Mouse (Mus musculus): Measurements from ENCODE around the gene Dysf. TPM values are rescaled to one million over a fixed set of nuclear protein-coding genes. Genes with fewer than 3 reads are reported as not detected.

Dysf gene
- total and polyA plus RNA-seq, 2 experiments from 2014 or later = 1.4 to 1.7 TPM

DNA sequence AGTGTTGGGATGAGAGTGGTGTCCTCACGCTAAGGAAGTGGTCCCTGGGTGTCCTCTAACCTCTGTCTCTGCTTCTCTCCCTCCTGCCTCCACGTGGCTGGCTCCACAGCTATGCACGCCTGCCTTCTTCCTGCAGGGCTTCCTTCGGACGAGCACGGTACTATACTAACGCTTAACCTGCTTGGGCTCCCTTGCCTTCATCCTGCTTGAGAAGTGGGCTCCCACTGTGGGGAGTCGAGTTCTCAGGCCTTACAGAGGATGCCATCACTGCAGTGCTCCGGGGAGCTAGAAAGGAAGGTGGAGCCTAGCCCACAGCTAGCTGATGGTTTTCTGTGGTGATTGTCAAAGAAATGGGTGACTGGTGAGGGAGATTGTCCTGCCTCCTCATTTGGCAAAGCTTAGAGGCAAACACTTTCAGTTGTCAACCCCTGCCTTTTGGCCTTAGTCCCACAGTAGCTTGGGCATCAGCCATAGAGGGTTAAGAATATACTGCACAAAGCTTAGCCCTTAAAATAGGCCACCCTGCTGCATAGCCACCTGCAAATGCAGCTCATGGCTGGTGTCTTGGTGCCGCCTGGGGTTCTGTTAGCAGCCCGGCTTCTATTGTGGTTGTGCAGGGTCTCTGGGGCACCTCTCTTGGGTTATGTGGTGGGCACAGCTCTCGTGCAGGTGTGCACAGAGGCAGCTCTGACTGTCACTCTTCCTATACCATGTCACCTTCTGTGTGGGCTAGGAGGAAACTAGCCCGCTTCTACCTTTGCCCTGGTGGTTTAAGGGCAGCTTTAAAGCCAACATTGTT, 139.0 kb downstream of the Dysf start:
- no peak overlapping the region for H3K27ac ChIP-seq (ENCODE audit: low read depth, low read length)
- H3K36me3 ChIP-seq (ENCODE audit: insufficient read depth, low read length) = no peaks in the 10 kb centered on the region
- H3K4me2 ChIP-seq (ENCODE audit: low read depth, low read length, poor library complexity, severe bottlenecking) = no peak overlapping the region
- H3K27me3 ChIP-seq (ENCODE audit: insufficient read depth, low read length) = no peaks in the 10 kb centered on the region
- no peak overlapping the region for H3K4me3 ChIP-seq (ENCODE audit: low read depth, low read length)
- H3K4me1 ChIP-seq (ENCODE audit: insufficient read depth, low read length) = no peaks in the 10 kb centered on the region
- 84% methylated on average over 13 of the region's 13 CpGs for WGBS
- H3K9me3 ChIP-seq (ENCODE audit: low read length) = no peaks in the 10 kb centered on the region
- no peak overlapping the region for H3K9ac ChIP-seq (replicated peaks; ENCODE audit: low read length, poor library complexity, severe bottlenecking)
- no peak for ATAC-seq (ENCODE audit: low FRiP score)
- no peak for DNase-seq (ENCODE audit: low spot score)
- TF ChIP-seq CTCF (IDR thresholded peaks at IDR 0.05) = no peak

DNA sequence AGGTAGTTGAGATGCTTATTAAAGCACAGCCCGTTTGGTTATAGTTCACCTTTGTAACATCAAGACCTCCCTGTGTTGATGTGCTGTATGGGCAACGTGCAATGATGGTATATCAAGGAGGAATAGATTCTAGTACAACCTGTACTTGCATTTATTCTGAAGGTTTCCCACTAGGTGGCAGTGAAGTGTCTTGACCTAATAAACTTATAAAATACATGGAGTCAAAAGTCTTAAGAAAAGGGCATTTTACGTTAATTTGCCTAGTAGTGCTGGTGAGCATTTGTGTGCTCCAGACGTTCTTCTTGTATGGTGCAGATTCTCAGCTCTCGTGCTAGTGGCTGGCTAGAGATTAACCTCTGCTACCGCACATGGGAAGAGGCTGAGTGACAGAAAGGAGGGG, 140.1 kb downstream of the Dysf start:
- H3K27ac ChIP-seq (ENCODE audit: low read depth, low read length) = no peak overlapping the region
- H3K9me3 ChIP-seq (ENCODE audit: low read length) = no peaks in the 10 kb centered on the region
- H3K9ac ChIP-seq (replicated peaks; ENCODE audit: low read length, poor library complexity, severe bottlenecking) = no peak overlapping the region
- ATAC-seq (ENCODE audit: low FRiP score) (no peak), DNase-seq (ENCODE audit: low spot score) (peak; percentile 66)
- no peaks in the 10 kb centered on the region for H3K36me3 ChIP-seq (ENCODE audit: insufficient read depth, low read length)
- H3K4me2 ChIP-seq (ENCODE audit: low read depth, low read length, poor library complexity, severe bottlenecking) = no peak overlapping the region
- no peak overlapping the region for H3K4me3 ChIP-seq (ENCODE audit: low read depth, low read length)
- 66% methylated on average over 6 of the region's 6 CpGs for WGBS
- H3K4me1 ChIP-seq (ENCODE audit: insufficient read depth, low read length) = no peaks in the 10 kb centered on the region
- H3K27me3 ChIP-seq (ENCODE audit: insufficient read depth, low read length) = no peaks in the 10 kb centered on the region
- peak; percentile 75 for TF ChIP-seq CTCF (IDR thresholded peaks at IDR 0.05)

DNA sequence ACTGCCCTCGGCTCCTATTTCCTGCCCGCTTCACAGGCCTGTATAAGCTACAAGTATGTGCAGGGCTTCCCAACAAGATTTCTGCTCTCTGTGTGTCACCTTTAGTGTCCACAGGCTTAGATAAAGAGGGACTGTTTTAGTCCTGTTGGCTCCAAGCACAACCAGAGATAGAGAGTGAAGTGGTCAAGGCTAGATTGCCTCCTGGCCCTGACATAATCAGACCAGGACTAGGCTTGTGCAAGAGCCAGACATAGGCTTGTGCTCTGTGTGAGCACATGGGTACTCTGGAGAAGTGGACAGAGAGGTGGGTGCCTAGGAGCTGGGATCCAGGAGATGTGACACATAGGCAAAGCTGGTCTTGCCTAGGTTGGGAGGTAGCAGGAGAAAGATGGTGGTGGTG, 146.1 kb downstream of the Dysf start:
- ATAC-seq (ENCODE audit: low FRiP score) (no peak), DNase-seq (ENCODE audit: low spot score) (no peak)
- no peaks in the 10 kb centered on the region for H3K4me1 ChIP-seq (ENCODE audit: insufficient read depth, low read length)
- no peak overlapping the region for H3K4me3 ChIP-seq (ENCODE audit: low read depth, low read length)
- no peaks in the 10 kb centered on the region for H3K9me3 ChIP-seq (ENCODE audit: low read length)
- H3K9ac ChIP-seq (replicated peaks; ENCODE audit: low read length, poor library complexity, severe bottlenecking) = no peak overlapping the region
- no peaks in the 10 kb centered on the region for H3K27me3 ChIP-seq (ENCODE audit: insufficient read depth, low read length)
- WGBS = 100% methylated on average over 2 of the region's 2 CpGs
- no peak overlapping the region for H3K27ac ChIP-seq (ENCODE audit: low read depth, low read length)
- H3K4me2 ChIP-seq (ENCODE audit: low read depth, low read length, poor library complexity, severe bottlenecking) = no peak overlapping the region
- no peak for TF ChIP-seq CTCF (IDR thresholded peaks at IDR 0.05)
- no peaks in the 10 kb centered on the region for H3K36me3 ChIP-seq (ENCODE audit: insufficient read depth, low read length)

GRCm38 (mm10) chr6:84155765-84156164, 147.4 kb downstream of the Dysf start:
- Histone ChIP-seq H3K27me3 (ENCODE audit: insufficient read depth, low read length) (no peaks in the 10 kb centered on the region), H3K4me1 (ENCODE audit: insufficient read depth, low read length) (no peaks in the 10 kb centered on the region), H3K36me3 (ENCODE audit: insufficient read depth, low read length) (no peaks in the 10 kb centered on the region), H3K4me3 (ENCODE audit: low read depth, low read length) (no peak overlapping the region), H3K9ac (replicated peaks; ENCODE audit: low read length, poor library complexity, severe bottlenecking) (no peak overlapping the region), H3K4me2 (ENCODE audit: low read depth, low read length, poor library complexity, severe bottlenecking) (no peak overlapping the region), H3K27ac (ENCODE audit: low read depth, low read length) (no peak overlapping the region), H3K9me3 (ENCODE audit: low read length) (no peaks in the 10 kb centered on the region)
- WGBS = 73% methylated on average over 3 of the region's 3 CpGs
- no peak for TF ChIP-seq CTCF (IDR thresholded peaks at IDR 0.05)
- no peak for DNase-seq (ENCODE audit: low spot score)
- ATAC-seq (ENCODE audit: low FRiP score) = no peak

DNA sequence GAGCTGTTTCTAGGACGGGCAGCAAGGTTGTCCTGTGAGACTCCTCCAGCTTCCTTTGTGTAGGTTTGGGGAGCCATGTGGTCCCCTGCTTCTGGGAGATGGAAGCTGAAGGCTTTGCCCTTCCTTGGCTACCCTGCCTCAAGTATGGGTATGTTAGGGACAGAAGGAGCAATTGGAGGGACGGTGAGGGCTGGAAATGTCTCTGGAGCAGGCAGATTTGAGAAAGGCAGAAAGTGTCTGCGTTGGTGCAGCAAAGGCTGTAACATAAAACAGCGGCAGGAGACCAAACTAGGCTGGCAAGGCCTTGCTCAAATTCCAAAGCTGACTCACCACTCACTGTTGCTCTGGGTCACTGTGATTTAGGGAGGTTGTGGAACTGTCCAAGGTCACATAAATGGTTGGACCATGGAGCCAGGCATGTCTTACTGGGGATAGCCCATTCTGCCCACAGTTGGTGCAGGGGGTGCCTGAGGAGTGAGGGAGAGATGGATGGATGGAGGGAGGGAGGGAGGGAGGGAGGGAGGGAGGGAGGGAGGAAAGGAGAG, 148.2 kb downstream of the Dysf start:
- Histone ChIP-seq H3K9ac (replicated peaks; ENCODE audit: low read length, poor library complexity, severe bottlenecking) (no peak overlapping the region), H3K4me3 (ENCODE audit: low read depth, low read length) (no peak overlapping the region), H3K4me1 (ENCODE audit: insufficient read depth, low read length) (no peaks in the 10 kb centered on the region), H3K9me3 (ENCODE audit: low read length) (no peaks in the 10 kb centered on the region), H3K36me3 (ENCODE audit: insufficient read depth, low read length) (no peaks in the 10 kb centered on the region), H3K27ac (ENCODE audit: low read depth, low read length) (no peak overlapping the region), H3K27me3 (ENCODE audit: insufficient read depth, low read length) (no peaks in the 10 kb centered on the region), H3K4me2 (ENCODE audit: low read depth, low read length, poor library complexity, severe bottlenecking) (no peak overlapping the region)
- TF ChIP-seq CTCF (IDR thresholded peaks at IDR 0.05) = no peak
- ATAC-seq (ENCODE audit: low FRiP score) (no peak), DNase-seq (ENCODE audit: low spot score) (no peak)
- WGBS = 86% methylated on average over 4 of the region's 4 CpGs

GRCm38 (mm10) chr6:84159046-84159445, 150.7 kb downstream of the Dysf start:
- no peaks in the 10 kb centered on the region for H3K9me3 ChIP-seq (ENCODE audit: low read length)
- no peak overlapping the region for H3K4me2 ChIP-seq (ENCODE audit: low read depth, low read length, poor library complexity, severe bottlenecking)
- DNase-seq (ENCODE audit: low spot score) (no peak), ATAC-seq (ENCODE audit: low FRiP score) (no peak)
- 94% methylated on average over 4 of the region's 4 CpGs for WGBS
- no peak overlapping the region for H3K9ac ChIP-seq (replicated peaks; ENCODE audit: low read length, poor library complexity, severe bottlenecking)
- no peak overlapping the region for H3K4me3 ChIP-seq (ENCODE audit: low read depth, low read length)
- H3K27me3 ChIP-seq (ENCODE audit: insufficient read depth, low read length) = no peaks in the 10 kb centered on the region
- no peak for TF ChIP-seq CTCF (IDR thresholded peaks at IDR 0.05)
- H3K36me3 ChIP-seq (ENCODE audit: insufficient read depth, low read length) = no peaks in the 10 kb centered on the region
- H3K4me1 ChIP-seq (ENCODE audit: insufficient read depth, low read length) = no peaks in the 10 kb centered on the region
- no peak overlapping the region for H3K27ac ChIP-seq (ENCODE audit: low read depth, low read length)
